Mouse (Mus musculus) MEL (cell line): ENCODE measurements at regions not wholly inside any gene's neighbourhood (a gene's known extent, or its start where the extent isn't known, plus 50 kb on each side); places are given as distances from the start of the nearest gene placed in this dataset.

Experiments
- EP300 ChIP-seq, 2 experiments: IDR thresholded peaks; 2 replicates each; pipeline ENCODE4 v1.6.1; 2011; ENCODE audit warnings: improper control_type of control experiment in 2 of 2, low read length in 2 of 2, low read depth in 1 of 2, mild to moderate bottlenecking in 1 of 2
- GATA1 ChIP-seq: IDR thresholded peaks from 2 replicates; pipeline ENCODE4 v1.6.1; 2011; ENCODE audit warnings: low read depth, low read length, improper control_type of control experiment
- JUND ChIP-seq: IDR thresholded peaks from 2 replicates; pipeline ENCODE4 v1.6.1; 2011; ENCODE audit warnings: low read depth, mild to moderate bottlenecking, improper control_type of control experiment, low read length
- POLR2A ChIP-seq, 2 experiments: IDR thresholded peaks; 2 replicates each; pipeline ENCODE4 v1.6.1; 2011 to 2012; ENCODE audit warnings: low read length in 2 of 2, mild to moderate bottlenecking in 2 of 2, control low read depth in 1 of 2, improper control_type of control experiment in 1 of 2, low read depth in 1 of 2, moderate library complexity in 1 of 2; ENCODE audit not compliant: control insufficient read depth in 1 of 2, insufficient read depth in 1 of 2, poor library complexity in 1 of 2
- SMC3 ChIP-seq: IDR thresholded peaks from 2 replicates; pipeline ENCODE4 v1.6.1; 2011; ENCODE audit warnings: low read depth, low read length, improper control_type of control experiment
- TAL1 ChIP-seq: IDR thresholded peaks from 2 replicates; pipeline ENCODE4 v1.6.1; 2012; ENCODE audit warnings: mild to moderate bottlenecking, inconsistent platforms, low read length, moderate library complexity, mixed read lengths
- USF2 ChIP-seq, 2 experiments: IDR thresholded peaks; 2 replicates each; pipeline ENCODE4 v1.6.1; 2011 to 2012; ENCODE audit warnings: improper control_type of control experiment in 2 of 2, low read length in 2 of 2, borderline replicate concordance in 1 of 2, inconsistent platforms in 1 of 2, low read depth in 1 of 2, mild to moderate bottlenecking in 1 of 2; ENCODE audit not compliant: insufficient read depth in 1 of 2
- ZKSCAN1 ChIP-seq: IDR thresholded peaks from 2 replicates; pipeline ENCODE4 v1.6.1; 2012; ENCODE audit warnings: low read depth, mild to moderate bottlenecking, inconsistent platforms, low read length, improper control_type of control experiment, moderate library complexity

DNA sequence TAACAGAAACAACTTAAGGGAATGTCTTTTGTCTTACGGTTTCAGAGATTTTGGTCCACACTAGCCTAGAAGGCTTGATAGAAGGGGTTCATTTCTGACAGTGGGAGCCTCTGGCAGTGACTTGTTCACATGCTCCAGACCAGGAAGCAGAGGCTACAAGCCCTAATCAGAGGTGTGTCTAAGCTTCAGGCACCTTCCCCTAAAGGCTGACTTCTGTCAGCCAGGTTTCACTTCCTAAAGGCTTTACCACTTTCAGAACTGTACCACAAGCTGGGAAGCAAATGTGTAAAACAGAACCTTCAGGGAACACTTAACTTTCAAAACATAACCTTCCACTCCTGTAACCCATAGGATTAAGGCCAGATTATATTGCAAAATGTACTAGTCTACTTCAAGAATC lies 180.9 kb downstream of the Galc start:
- TF ChIP-seq TAL1 (no peak), EP300 (IDR thresholded peaks at IDR 0.05; ENCODE audit: low read depth in 1 of 2, low read length in 2 of 2) (no peak), JUND (no peak), POLR2A (IDR thresholded peaks at IDR 0.05; ENCODE audit: control insufficient read depth in 1 of 2, insufficient read depth in 1 of 2, low read depth in 1 of 2, low read length in 2 of 2, poor library complexity in 1 of 2) (no peak), USF2 (IDR thresholded peaks at IDR 0.05; ENCODE audit: borderline replicate concordance in 1 of 2, insufficient read depth in 1 of 2, low read depth in 1 of 2, low read length in 2 of 2) (no peak), GATA1 (no peak), SMC3 (no peak), ZKSCAN1 (no peak)
